Mouse (Mus musculus) embryonic facial prominence, embryonic 10.5 days (tissue): ENCODE measurements at regions not wholly inside any gene's neighbourhood (a gene's known extent, or its start where the extent isn't known, plus 50 kb on each side); places are given as distances from the start of the nearest gene placed in this dataset.

Experiments used
- DNase-seq: peaks from one replicate; pipeline ENCODE4 v3.0.0-alpha.2; 2017; ENCODE audit warnings: low spot score
- H3K27ac ChIP-seq: fragments of 300-500 bp; sonication (generic); replicated peaks from 2 replicates; pipeline ENCODE4 v1.5.1; 2016; ENCODE audit warnings: mild to moderate bottlenecking
- H3K27me3 ChIP-seq: fragments of 300-500 bp; sonication (generic); replicated peaks from 2 replicates; pipeline ENCODE4 v1.6.1; 2016; ENCODE audit warnings: low read depth, mild to moderate bottlenecking; ENCODE audit not compliant: poor library complexity, severe bottlenecking
- H3K36me3 ChIP-seq: fragments of 300-500 bp; sonication (generic); replicated peaks from 2 replicates; pipeline ENCODE4 v1.6.1; 2016; ENCODE audit warnings: mild to moderate bottlenecking, moderate library complexity
- H3K4me1 ChIP-seq: fragments of 300-500 bp; sonication (generic); 2 replicates; pipeline ENCODE4 v1.6.1; 2016
- H3K4me3 ChIP-seq: fragments of 300-500 bp; sonication (generic); 2 replicates; pipeline ENCODE4 v1.5.1; 2016; ENCODE audit warnings: mild to moderate bottlenecking, moderate library complexity
- H3K9me3 ChIP-seq: fragments of 300-500 bp; sonication (generic); 2 replicates; pipeline ENCODE4 v1.6.1; 2016; ENCODE audit warnings: mild to moderate bottlenecking
- WGBS: fragments of 180-500 bp; shearing (Covaris S2); methylation state at CpG from one replicate; pipeline ENCODE4 v1.1.7; 2016; 5-methylcytosine and 5-hydroxymethylcytosine counted together

DNA sequence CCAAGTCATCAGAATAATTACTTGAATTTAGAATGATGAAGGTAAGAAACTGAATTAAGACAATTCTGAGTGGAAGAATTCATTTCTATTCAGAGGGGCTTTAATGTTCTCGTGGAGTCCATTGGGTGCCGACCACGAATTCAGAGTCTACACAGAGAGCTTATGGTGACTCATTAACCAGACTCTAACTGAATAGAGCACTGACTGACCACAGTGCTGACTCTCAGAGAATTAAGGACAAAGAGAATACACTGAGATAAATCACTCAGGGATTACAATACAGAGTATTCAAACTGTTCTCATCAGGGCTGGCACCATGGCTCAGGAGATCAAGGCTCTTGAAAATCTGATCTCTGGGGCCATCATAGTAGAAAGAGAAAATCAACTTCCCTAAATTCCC, 366.7 kb downstream of the Wdr11 start:
- 79% methylated on average over 3 of the region's 3 CpGs for WGBS
- DNase-seq: no peak

DNA sequence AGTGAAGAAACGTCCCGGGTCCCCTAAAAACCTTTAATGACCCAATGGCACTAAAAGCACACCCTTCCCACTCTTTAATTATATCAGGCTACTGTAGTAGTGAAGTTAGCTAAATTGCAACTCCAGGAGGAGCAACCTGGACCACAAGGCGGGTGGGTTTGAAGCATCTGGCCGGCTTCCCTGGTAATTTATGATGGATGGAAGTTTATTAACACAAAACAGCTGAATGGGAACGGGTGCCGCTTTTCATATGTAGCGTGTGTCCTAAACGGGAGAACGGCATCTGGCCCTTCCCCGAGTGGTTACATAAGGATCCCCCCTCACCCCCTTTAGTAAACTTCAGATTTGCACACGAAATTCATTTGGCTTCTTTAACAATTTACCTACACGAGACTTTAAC, 370.9 kb downstream of the Wdr11 start:
- WGBS: 53% methylated on average over 12 of the region's 12 CpGs
- no peaks in the 10 kb centered on the region for H3K27me3 ChIP-seq
- H3K4me1 ChIP-seq: peaks cover 37% of the 10 kb centered on the region
- no peaks in the 10 kb centered on the region for H3K9me3 ChIP-seq
- peak; percentile 42 for DNase-seq
- H3K36me3 ChIP-seq: no peaks in the 10 kb centered on the region
- no peak overlapping the region for H3K4me3 ChIP-seq
- 0 out of 2 replicates have a peak overlapping the region, but pooled peaks have one; percentile 2 for H3K27ac ChIP-seq

More for the DNA sequence above, 366.7 kb downstream of the Wdr11 start:
- H3K27me3 ChIP-seq: no peaks in the 10 kb centered on the region
- H3K9me3 ChIP-seq: no peaks in the 10 kb centered on the region
- peaks cover 21% of the 10 kb centered on the region for H3K4me1 ChIP-seq
- no peak overlapping the region for H3K4me3 ChIP-seq
- no peaks in the 10 kb centered on the region for H3K36me3 ChIP-seq
- H3K27ac ChIP-seq: no peak overlapping the region

GRCm38 (mm10) chr7:129964192-129964591, 372.5 kb downstream of the Wdr11 start:
- Histone ChIP-seq H3K27me3 (no peaks in the 10 kb centered on the region), H3K4me1 (peaks cover 37% of the 10 kb centered on the region), H3K36me3 (no peaks in the 10 kb centered on the region), H3K9me3 (no peaks in the 10 kb centered on the region), H3K27ac (peak overlapping the region; percentile 1; the same call in 1 of the 2 replicates), H3K4me3 (no peak overlapping the region)
- no peak for DNase-seq
- 61% methylated on average over 8 of the region's 8 CpGs for WGBS

- no peak for DNase-seq
- H3K27me3 ChIP-seq: no peaks in the 10 kb centered on the region
- H3K9me3 ChIP-seq: no peaks in the 10 kb centered on the region
- peaks cover 37% of the 10 kb centered on the region for H3K4me1 ChIP-seq
- 75% methylated on average over 9 of the region's 9 CpGs for WGBS
- no peak overlapping the region for H3K4me3 ChIP-seq
- H3K36me3 ChIP-seq: no peaks in the 10 kb centered on the region
- peak overlapping the region; percentile 54; the same call in 1 of the 2 replicates for H3K27ac ChIP-seq
These were observed 373.8 kb downstream of the Wdr11 start for GRCm38 (mm10) chr7:129965281-129966051.

- whole genome bisulfite sequencing: 92% methylated on average over 2 of the region's 2 CpGs
- no peak for DNase-seq
- Histone ChIP-seq H3K9me3 (no peaks in the 10 kb centered on the region), H3K4me3 (no peak overlapping the region), H3K36me3 (no peaks in the 10 kb centered on the region), H3K27me3 (no peaks in the 10 kb centered on the region; the same call in 1 of the 2 replicates), H3K27ac (no peak overlapping the region), H3K4me1 (peaks cover 30% of the 10 kb centered on the region)
These were observed 375.1 kb downstream of the Wdr11 start for GRCm38 (mm10) chr7:129966771-129967170.

DNA sequence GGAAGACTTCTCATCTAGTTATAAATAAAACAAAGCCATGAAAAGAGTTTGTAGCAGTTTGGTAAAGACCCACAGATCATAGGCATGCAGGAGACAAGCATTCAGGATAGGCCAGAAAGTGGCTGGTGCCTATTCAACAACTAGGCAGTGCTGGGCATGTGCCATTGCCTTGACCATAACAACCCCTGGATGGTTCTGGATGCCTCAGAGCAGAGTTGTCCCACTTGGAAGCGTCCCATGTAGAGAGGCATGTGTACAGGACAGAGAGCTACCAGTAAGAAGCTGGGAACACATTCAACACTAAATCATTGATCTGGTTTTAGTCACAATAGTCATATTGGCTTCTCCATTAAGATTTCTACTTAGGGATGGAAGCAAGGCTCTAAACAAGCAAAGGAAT, 378.5 kb downstream of the Wdr11 start:
- Histone ChIP-seq H3K9me3 (no peaks in the 10 kb centered on the region), H3K4me3 (no peak overlapping the region), H3K27me3 (no peaks in the 10 kb centered on the region; the same call in 1 of the 2 replicates), H3K4me1 (peaks cover 5% of the 10 kb centered on the region; the same call in 1 of the 2 replicates), H3K36me3 (no peaks in the 10 kb centered on the region), H3K27ac (no peak overlapping the region)
- 93% methylated on average over 1 of the region's 1 CpGs for WGBS
- no peak for DNase-seq

DNA sequence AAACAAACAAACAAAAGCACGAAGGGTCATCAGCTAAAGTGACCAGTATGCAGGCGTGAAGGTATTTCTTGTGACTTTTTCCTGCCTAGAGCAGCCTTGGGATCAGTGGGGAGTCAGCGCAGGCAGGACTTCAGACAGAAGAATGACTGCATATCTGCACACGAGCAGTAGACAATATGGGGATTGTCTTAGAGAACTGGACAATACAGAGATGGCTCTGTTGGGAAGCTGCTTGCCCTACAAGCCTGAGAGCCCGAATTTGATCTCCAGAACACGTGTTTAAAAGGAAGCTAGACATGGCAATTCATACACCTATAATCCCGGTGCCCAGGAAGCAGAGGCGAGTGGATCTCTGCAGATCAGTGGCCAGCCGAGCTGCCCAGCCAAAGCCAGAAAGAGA, 382.5 kb downstream of the Wdr11 start:
- Histone ChIP-seq H3K36me3 (no peaks in the 10 kb centered on the region), H3K9me3 (no peaks in the 10 kb centered on the region), H3K27ac (peak overlapping the region; percentile 49), H3K27me3 (no peaks in the 10 kb centered on the region; the same call in 1 of the 2 replicates), H3K4me3 (no peak overlapping the region), H3K4me1 (peaks cover 9% of the 10 kb centered on the region; the same call in 1 of the 2 replicates)
- 71% methylated on average over 9 of the region's 9 CpGs for WGBS
- DNase-seq: no peak

DNA sequence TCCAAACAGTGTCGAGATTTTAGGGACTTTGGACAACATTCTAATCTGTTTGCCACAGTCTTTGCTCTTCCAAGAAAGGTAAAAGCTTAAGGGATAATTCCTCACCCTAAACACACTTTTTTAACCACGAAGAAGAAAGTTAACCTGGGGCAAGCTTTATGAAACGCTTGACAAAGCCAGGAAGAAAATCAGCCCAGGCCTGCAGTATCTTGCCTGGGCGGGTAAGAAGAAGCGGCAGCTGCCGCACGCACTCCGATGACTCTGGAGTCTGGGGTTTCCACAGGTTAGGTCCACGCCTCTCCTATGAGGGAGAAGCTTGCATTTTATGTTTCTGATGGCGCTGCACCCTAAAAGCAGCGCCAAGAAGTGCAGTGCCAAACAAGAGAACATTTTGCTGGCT, 383.2 kb downstream of the Wdr11 start:
- 72% methylated on average over 11 of the region's 11 CpGs for WGBS
- no peak for DNase-seq
- H3K4me1 ChIP-seq: peaks cover 12% of the 10 kb centered on the region; the same call in 1 of the 2 replicates
- no peaks in the 10 kb centered on the region for H3K9me3 ChIP-seq
- H3K4me3 ChIP-seq: no peak overlapping the region
- peak overlapping the region; percentile 49 for H3K27ac ChIP-seq
- H3K27me3 ChIP-seq: no peaks in the 10 kb centered on the region; the same call in 1 of the 2 replicates
- no peaks in the 10 kb centered on the region for H3K36me3 ChIP-seq

GRCm38 (mm10) chr7:129975781-129976514, 384.3 kb downstream of the Wdr11 start:
- Histone ChIP-seq H3K9me3 (no peaks in the 10 kb centered on the region), H3K4me3 (no peak overlapping the region), H3K4me1 (peaks cover 17% of the 10 kb centered on the region; the same call in 1 of the 2 replicates), H3K27me3 (no peaks in the 10 kb centered on the region; the same call in 1 of the 2 replicates), H3K36me3 (no peaks in the 10 kb centered on the region), H3K27ac (no peak overlapping the region)
- WGBS: 89% methylated on average over 21 of the region's 21 CpGs
- no peak for DNase-seq

DNA sequence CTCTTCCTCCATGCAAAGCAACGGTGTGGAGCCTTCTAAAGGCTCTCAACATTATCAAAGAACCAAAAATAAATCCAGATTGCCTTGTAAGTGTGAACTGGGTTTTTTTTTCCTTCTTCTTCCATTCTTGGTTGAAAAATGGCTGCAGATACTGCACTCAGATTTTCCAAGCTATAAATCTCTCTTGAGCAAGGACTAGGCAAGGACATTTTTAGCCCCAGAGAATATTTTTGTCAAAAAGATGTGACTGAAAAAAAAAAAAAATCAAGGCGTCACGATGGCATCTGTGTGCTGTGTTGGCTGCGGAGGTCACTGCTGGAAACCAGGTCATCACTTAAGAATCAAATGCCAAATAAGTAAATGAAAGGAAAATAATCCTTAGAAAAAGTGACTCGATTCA, 386.9 kb downstream of the Wdr11 start:
- Histone ChIP-seq H3K9me3 (no peaks in the 10 kb centered on the region), H3K27me3 (no peaks in the 10 kb centered on the region), H3K4me1 (peaks cover 32% of the 10 kb centered on the region), H3K27ac (no peak overlapping the region), H3K4me3 (no peak overlapping the region), H3K36me3 (no peaks in the 10 kb centered on the region)
- DNase-seq: no peak
- WGBS: 68% methylated on average over 5 of the region's 5 CpGs

GRCm38 (mm10) chr7:129979337-129979736, 387.7 kb downstream of the Wdr11 start:
- WGBS: 35% methylated on average over 6 of the region's 6 CpGs
- no peaks in the 10 kb centered on the region for H3K9me3 ChIP-seq
- H3K36me3 ChIP-seq: no peaks in the 10 kb centered on the region
- peaks cover 40% of the 10 kb centered on the region for H3K4me1 ChIP-seq
- no peak for DNase-seq
- H3K27ac ChIP-seq: no peak overlapping the region
- no peaks in the 10 kb centered on the region for H3K27me3 ChIP-seq
- H3K4me3 ChIP-seq: no peak overlapping the region

DNA sequence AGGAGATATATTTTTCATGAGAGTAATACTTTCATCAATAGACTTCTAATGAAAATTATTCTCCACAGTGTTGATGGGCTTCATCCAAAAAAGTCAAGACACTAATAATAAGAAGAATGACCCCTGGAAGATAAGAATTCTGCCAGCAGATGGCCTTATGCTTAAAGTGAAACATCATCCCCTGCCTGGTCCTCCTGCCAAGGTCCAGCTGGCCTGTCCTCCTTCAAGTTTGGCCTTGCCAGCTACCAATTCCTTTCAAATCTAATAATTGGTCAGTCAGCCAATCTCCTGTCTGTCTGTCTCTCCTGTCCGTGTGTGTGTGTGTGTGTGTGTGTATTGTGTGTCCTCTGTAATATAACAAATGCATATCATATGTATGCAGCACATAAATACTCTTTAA, 388.8 kb downstream of the Wdr11 start:
- DNase-seq: no peak
- Histone ChIP-seq H3K27ac (no peak overlapping the region), H3K4me1 (peaks cover 49% of the 10 kb centered on the region), H3K9me3 (no peaks in the 10 kb centered on the region), H3K36me3 (no peaks in the 10 kb centered on the region), H3K4me3 (no peak overlapping the region), H3K27me3 (no peaks in the 10 kb centered on the region)
- 75% methylated on average over 1 of the region's 1 CpGs for WGBS

DNA sequence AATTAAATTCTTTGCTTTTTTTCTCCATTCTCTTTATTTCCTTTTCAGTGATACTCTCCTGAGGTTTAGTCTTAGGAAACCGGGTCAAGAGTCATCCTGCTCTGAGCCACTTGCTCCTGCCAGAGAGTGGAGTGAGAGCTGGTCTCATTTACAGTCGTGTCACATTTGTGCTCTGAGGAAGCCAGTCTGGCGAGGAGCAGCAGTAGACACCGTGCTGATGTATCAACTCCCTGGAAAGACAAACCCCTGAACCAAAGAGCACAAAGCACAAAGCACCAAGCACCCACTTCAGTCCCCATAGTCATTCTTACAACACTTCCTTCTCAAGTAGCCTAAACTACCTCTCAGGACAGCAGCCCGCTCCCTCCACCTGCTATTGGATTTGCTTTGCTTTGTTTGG, 390.7 kb downstream of the Wdr11 start:
- no peak overlapping the region for H3K27ac ChIP-seq
- no peaks in the 10 kb centered on the region for H3K36me3 ChIP-seq
- WGBS: 54% methylated on average over 5 of the region's 5 CpGs
- H3K4me1 ChIP-seq: peaks cover 63% of the 10 kb centered on the region
- no peak for DNase-seq
- no peaks in the 10 kb centered on the region for H3K27me3 ChIP-seq
- H3K9me3 ChIP-seq: no peaks in the 10 kb centered on the region
- H3K4me3 ChIP-seq: no peak overlapping the region
